Mouse (Mus musculus): ENCODE results near the gene Tspan1.

GRCm38 (mm10) chr4:116167404-116167803 lies at the start of gene Tspan1:
- TF ChIP-seq USF1 (IDR thresholded peaks at IDR 0.05; ENCODE audit: low read depth) (no peak), CTCF (IDR thresholded peaks at IDR 0.05; ENCODE audit: control insufficient read depth, insufficient read depth, insufficient read length) (no peak), MAX (IDR thresholded peaks at IDR 0.05) (no peak), MYOG (IDR thresholded peaks at IDR 0.05; ENCODE audit: control insufficient read depth, extremely low read depth, insufficient read length) (no peak), FOSL1 (IDR thresholded peaks at IDR 0.05; ENCODE audit: insufficient read depth, low read length, poor library complexity, severe bottlenecking) (no peak)
